Mouse (Mus musculus): ENCODE measurements around the gene Gm28372.
"Not testable (repeated sequence)": the region's sequence is repeated elsewhere in the genome, so short reads cannot be mapped to it uniquely, and the experiment has no call there.

Gm28372 gene

DNA sequence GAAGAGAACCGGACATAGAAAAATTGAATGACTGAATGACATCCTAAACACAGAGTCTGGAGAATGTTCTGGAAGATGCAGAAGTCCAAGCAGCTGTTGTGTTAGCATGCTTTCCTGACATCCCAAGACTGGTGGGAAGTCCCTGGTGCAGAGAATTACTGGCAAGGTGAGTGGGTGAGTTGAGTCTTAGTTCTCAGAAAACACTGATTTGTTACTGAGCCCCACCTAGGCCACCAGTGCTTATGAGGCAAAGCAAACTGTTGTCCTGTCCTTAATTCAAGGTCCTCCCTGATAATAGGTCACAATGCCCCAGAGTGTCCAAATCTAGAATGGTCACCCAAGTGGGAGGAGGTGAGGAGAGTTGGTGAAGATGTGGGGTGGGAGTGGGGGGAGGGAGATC lies at the start of gene Gm28372, which contains the start of gene 1700020A23Rik:
TSS of gene Gm28372 (plus strand) at position 301 of the 400 bp plus-strand sequence.
TSS of gene 1700020A23Rik (plus strand) at position 321 of the 400 bp plus-strand sequence.
- DNase-seq (ENCODE audit: low spot score in 2 of 2) = no peak

DNA sequence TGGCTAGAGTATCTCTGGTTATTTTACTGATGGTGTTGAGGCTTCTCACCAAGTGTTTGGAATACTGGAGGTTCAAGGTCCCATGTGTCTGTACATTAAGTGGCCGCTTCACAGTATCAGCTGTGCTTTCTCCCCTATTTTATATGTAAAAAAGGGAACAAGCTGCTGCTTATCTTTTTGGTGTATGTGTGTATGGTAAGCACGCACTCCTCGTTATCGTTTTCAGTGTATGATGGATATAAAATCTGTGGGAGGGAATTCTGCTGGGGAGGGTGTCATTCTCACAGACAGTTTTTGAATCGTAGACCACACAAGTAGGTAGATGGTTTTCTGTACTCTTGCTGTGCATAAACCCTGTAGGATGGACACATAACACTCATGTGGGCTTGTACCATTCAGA lies 47.5 kb upstream of the Gm28372 start:
- DNase-seq (ENCODE audit: low spot score in 2 of 2) = no peak

DNA sequence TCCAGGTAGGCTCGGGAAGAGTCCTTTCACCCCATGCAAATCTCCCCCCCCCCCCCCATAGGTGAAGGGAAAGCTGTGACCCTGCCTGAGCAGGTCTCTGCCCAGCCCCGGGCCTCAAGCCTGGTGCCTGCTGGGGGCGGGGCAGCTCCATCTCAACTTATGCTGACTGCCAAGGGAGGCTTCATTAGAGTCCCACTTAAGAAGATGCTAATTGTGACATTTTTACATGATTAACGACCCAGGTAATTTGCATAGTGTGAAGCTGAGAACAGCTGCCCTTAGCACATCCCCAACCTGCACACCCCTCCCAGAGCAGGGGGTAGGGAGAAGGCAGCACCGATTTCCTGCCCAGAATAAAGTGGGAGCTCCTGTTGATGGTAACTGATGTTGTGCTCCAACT lies 46.2 kb upstream of the Gm28372 start:
- DNase-seq (ENCODE audit: low spot score in 2 of 2) = no peak

DNA sequence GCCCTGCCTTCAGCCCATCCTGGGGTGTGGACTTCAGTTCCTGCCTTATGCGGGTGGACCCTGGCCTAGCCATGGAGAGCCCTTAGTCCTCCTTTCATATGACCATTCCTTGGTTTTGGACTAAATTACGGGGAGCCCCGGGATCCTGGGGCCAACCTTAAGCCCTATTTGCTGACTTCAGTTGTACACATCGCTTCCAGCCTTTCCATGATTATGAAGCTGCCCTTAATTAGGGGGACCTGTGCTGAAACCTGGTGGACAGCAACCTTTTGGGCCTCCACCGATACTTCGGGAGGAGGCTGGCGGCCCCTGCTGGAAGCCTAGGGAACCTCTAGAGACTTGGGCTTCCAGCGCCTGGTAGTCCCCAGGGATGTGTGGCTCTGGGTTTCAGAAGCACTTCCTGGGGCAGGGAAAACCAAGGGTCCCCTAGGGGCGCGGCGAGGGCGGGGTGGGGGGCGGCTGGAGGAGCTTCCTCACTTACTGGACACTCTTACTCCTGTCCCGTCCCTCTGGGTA lies 42.5 kb upstream of the Gm28372 start:
- DNase-seq (ENCODE audit: low spot score in 2 of 2) = peak in 1 of 2 experiments; percentile 42

DNA sequence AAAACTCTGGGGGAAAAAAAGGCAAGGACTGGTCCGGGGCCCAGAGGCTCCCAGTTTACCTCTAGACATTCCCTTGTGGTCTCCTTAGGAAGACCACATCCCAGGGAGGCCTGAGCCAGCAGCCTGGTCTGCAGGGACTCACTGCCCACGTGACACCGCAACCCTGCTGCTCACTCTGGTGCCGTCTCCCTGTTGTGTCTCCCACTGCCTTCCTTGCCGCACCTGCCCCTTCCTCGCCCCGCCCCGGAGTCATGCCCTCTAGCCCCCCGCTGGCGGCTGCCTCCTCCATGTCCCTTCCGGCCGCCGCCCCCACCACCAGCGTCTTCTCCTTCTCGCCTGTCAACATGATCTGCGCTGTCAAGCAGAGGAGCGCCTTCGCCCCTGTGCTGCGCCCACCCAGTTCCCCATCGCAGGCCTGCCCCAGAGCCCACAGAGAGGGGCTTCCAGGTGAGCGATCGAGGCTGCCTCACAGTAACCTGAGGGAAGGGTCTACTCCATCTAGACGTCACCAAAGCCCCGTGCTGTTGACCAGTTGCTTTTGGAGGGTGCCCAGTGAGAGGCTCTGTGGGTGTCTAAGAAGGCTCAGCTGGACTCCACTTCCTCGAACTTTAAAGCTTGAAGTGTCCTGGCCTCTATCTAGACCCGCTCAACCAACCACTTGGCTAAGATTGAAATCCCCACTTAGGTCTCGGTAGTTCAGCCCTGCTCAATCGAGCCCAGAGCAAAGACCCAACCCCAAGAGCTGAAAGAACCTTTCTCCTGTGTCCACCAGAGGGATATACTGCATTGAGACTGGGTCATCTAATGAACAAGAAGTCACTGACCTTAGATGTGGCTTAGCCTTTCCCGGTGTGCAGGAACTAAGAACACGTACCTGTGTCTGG lies 39.6 kb upstream of the Gm28372 start:
- DNase-seq (ENCODE audit: low spot score in 2 of 2) = no peak

DNA sequence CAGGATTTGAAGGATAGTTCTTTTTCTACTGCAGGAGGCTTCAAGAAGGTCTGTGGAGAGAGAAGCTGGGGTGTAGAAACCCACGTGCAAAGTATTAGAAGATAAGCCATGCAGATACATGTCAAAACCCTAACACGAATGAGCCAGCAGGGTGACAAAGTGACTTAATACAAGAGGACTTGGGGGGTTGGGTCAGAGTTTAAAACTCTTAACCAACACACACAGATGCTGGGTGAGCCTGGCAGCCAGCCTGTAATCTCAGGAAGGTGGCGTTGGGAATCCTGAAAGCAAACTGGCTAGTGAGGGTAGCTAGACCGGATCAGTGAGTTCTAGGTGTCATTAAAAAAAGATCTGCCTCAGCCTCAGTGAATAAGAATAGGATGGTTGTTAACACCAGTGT lies 37.7 kb upstream of the Gm28372 start:
- no peak for DNase-seq (ENCODE audit: low spot score in 2 of 2)

DNA sequence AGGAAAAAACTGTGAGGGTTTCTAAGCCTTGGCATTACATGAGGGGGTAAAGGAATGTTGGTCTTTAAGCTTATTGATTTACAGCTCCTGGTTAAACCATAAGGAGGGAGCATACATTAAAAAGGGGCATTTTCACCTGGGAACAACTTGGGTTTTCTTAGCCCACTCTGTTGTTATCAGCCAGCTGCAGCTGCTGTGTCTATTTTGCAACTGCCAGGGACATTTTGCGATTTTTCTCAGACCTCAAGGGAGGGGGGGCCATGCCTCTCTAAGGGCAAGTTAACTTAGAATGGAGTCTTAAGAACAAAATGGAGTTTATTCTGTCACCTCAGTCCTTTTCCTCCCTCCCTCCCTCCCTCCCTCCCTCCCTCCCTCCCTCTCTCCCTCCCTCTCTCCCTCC lies 32.0 kb upstream of the Gm28372 start:
- DNase-seq (ENCODE audit: low spot score in 2 of 2) = not testable (repeated sequence)

DNA sequence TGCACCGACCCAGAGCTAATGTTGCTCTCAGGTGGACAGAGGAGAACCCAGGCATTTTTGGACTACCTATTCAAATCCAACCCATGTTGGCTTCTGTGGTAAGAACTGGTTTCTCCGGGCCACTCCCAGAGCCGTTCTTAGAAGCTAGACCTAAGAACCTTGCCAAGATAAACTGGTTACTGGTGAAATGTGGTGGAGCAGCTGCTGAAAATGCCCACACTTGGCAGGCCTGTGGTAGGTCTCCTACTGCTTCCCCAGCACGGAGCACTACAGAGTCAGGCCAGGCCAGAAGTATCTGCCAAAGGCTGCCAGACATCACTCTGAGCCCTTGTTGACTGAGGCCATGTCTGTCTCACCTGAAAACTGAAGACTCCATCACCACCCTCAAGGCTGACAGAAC lies 30.1 kb upstream of the Gm28372 start:
- DNase-seq (ENCODE audit: low spot score in 2 of 2) = no peak

DNA sequence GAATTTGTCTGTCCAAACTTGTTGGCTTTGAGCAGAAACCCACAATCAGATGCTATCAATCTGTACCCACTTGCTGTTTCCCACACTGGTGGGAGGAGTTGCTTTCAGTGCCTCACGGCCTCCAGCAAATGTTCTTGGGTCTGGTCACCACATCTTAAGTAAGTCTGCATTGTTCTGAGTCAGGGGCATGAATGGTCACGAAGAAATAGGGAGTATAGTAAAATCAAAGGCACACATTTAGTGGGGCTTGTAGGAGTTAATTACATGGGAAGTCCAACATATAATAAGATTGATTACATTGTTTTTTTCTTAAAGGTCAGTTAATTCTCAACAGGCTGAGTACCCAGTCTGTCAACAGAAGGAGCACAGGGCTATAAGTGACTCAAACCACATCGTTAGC lies 21.8 kb upstream of the Gm28372 start:
- no peak for DNase-seq (ENCODE audit: low spot score in 2 of 2)

DNA sequence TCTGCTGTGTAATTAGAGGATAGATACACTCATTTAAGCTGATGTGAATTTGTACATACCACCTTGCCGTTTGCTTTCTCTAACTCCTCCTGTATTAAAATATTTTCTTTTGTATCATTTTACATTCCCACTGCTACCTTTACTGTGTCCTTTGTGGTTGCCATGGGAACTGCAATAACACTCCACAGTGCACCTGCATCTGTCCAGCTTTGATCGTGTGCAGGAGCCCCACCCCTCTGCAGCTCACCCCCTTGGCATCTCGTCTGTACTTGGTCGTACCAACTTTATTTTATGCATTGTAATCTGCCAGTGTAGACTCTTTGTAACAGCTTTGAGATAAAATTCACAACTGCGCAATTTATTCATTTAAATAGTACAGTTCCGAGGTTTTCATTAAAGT lies 21.1 kb upstream of the Gm28372 start:
- no peak for DNase-seq (ENCODE audit: low spot score in 2 of 2)

DNA sequence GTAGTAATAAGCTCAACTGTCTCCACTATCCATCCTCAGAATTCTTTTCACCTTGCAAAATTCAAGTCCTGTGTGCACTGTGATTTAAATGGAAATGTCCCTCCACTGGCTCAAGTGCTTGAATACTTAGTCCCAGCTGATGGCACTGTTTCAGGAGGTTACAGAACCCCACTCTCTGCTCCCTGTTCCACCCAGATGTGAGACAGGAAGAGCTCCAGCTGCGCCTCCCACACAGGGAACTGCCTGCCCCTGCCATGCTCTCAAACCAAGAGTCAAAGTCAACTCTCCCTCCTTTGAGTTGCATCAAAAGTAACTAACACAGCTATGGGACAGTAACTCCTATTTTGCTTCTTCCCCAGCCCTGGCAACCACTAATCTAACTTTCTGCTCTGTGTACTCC lies 18.8 kb upstream of the Gm28372 start:
- DNase-seq (ENCODE audit: low spot score in 2 of 2) = no peak

DNA sequence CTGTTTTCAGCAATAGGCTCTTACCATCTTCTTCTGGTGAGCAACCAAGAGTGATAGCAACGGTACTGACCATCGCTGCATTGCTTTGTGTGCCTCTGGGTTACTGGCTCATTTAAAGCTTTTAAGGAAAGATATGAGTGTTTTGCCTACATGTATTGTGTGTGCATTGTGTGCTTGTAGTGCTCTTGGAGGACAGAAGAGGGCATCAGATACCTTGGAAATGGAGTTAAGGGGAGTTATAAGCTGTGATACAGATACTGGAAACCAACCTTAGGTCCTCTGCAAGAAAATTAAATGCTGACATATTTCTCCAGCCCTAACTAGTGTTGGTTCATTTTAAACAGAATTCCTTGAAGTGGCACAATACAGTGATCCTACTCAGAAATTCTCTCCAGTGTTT lies 16.2 kb upstream of the Gm28372 start:
- DNase-seq (ENCODE audit: low spot score in 2 of 2) = no peak

DNA sequence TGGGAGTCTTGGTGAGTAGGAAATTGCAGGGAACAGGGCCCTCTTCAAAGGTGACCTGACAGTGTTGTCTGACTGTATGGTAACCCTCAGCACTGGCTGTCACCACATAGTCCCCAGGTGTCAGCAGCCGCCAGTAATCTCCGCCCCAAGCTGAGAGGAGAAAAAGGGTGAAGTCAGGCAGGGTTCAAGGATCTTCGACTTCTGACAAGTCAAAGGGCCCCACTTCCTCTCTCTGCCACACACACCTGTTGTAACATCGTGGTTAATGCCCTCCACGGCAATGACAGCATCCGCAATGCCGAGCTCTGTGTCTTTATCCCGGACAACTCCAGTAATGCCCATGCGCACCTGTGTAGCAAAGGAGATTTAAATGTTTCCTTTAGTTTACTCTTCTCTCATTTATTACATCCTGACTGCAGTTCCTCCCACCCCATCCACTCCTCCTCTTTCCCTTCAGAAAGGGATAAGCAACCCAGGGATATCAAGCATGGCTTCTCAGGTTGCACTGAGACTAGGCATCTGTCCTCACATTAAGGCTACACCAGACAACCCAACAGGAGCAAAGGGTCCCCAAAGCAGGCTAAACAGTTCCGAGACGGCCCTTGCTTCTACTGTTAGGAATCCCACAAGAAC lies 13.9 kb upstream of the Gm28372 start:
- DNase-seq (ENCODE audit: low spot score in 2 of 2) = no peak

DNA sequence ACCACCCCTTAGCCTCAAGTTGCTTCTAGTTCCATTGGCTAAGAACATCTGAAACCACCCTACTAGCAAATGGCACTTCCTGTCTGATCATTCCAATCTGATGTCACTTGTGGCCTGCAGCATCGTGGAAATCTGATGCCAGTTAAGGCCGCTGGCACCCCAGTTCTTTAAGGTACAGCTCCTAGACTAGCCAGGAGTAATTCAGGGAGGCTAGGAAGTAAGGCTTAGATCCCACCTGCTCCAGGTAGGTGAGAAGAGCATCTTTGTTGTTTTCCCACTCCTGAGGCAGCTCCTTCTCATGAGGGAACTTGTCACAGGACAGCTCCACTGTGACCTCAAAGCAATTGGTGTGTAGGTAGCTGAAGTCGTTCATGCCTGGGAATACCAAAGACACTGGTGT lies 12.2 kb upstream of the Gm28372 start:
- DNase-seq (ENCODE audit: low spot score in 2 of 2) = no peak

DNA sequence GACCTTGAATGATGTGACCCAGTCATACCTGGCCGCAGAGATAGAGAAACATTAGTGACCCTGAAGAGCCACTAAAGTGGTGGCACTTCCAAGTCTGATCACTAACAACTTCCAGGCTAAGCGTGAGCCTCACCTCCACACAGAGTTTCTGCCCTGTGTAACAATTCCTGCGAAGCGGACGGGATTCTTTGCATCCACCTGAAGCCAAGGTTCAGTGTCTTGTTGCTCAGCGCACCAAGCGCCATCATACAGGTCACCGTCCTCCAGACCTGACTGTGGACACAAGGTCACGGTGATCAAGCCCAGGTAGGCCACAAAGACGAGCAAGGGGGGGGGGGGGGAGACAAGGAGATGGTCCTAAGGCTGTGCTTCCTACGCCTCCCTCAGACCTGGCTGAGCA lies 9.3 kb upstream of the Gm28372 start:
- no peak for DNase-seq (ENCODE audit: low spot score in 2 of 2)

DNA sequence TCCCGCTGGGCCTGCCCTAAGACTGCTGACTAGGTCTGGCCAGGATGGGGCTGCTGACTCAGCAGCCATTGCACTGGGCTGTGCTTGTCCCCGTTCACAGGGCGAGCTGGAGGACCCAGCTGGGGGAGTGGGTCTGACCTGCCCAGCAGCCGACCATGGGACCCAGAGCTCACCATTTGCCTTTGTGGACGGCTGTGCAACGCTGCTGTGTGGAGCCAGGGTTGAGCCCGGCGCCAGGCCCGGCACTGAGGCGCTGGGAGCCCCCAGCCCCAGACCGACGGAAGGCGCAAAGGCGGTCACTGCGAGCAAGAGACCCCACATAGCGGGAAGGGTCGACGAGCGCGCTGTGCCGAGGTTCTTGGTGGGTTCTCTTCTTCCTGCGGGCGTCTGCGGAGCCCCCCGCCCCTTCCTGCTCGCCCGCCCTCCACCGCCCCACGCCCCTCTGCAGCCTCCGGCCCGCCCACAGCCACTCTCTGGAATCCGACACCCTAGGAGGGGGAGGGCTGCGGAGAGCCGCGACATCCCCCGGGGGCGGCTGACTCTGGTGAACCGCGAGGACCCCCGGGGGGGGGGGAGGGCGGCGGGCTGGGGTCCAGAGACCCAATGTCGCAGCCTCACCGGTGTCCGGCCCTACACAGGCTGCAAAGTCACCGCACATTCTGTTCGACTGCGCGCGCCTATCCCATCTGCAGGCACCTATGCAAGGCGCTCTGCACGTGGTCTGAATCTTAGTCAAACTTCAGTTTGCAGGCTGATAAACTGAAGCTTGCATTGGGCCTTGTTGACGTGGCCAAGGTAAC lies 7.7 kb upstream of the Gm28372 start, which contains the start of gene Cpxm1:
TSS of gene Cpxm1 (minus strand) at position 389 of the 800 bp plus-strand sequence.
- no peak for DNase-seq (ENCODE audit: low spot score in 2 of 2)

DNA sequence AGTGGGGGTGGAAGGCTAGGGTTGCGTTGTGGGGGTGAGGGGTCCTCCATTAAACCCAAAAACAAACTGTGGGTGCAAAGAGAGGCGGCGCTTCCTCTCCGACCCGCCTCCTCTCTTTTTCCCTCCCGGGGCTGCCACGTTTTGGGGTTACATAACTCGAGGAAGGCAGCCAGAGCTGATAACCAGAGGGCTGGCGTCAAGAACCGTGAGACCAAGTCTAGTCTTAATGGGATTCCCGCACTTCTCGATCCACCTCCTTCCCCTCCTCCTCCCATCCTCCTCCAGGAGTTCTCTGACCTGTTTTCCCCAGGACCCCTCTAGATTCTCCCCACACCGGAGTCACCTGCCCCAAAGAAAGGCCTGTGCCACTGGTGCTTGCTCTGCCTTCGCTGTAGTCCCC lies 6.9 kb upstream of the Gm28372 start:
- DNase-seq (ENCODE audit: low spot score in 2 of 2) = no peak

DNA sequence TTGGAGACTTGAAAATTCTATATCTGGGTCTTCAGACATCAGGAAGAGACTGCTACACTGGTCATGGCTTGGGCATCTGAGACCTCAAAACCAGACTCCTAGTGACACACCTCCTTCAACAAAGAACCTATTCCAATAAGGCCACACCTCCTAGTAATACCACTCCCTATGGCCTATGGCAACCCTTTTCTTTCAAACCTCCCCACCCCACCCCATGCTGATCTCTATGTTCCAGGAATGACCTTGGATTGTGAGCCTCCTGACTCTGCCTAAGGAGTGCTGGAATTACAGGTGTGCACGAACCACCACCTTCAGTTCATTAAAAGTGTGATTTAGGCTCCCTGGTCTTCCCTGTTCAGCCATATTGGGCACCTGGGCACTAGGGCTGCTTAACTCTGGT lies 5.0 kb upstream of the Gm28372 start:
- no peak for DNase-seq (ENCODE audit: low spot score in 2 of 2)

DNA sequence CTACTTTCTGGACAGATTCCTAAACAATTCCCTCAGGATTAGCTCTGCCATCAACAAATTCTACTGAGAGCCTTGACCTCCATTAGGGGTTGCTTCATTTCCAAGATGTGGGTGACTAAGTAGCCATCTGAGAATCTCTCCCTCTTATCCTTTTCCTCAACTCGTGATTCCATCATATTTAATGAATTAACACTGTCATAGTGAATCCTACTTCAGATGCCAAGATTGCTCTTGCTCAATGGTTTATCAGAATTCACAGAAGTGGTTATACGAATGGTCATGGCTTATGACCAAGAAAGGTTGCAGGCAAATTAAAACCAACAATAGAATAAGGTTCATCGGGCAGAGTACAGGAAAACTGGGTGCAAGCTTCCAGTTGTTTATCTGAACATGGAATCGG lies 3.1 kb upstream of the Gm28372 start:
- DNase-seq (ENCODE audit: low spot score in 2 of 2) = no peak

DNA sequence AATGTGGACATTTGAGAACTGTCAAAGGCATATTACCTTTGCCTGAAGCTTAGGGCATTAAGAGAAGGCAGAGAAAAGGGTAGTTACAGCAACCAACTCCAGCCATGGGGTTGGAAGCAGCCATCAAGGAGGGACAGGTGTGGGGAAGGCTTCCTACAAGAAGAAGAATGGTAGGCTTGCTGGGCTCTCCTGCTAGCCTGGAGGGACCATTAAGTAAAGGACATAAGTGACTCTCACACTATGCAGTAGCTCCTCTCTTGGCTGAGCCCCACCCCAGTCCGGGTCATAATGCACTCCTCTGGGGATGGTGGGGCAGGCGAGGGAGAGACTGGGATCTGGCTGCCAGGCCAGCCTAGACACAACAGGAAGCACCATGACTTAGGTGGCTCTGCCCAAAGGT lies 1.1 kb downstream of the Gm28372 start, which contains the start of gene Tmem239:
TSS of gene Tmem239 (plus strand) at position 301 of the 400 bp plus-strand sequence.
- DNase-seq (ENCODE audit: low spot score in 2 of 2) = no peak

DNA sequence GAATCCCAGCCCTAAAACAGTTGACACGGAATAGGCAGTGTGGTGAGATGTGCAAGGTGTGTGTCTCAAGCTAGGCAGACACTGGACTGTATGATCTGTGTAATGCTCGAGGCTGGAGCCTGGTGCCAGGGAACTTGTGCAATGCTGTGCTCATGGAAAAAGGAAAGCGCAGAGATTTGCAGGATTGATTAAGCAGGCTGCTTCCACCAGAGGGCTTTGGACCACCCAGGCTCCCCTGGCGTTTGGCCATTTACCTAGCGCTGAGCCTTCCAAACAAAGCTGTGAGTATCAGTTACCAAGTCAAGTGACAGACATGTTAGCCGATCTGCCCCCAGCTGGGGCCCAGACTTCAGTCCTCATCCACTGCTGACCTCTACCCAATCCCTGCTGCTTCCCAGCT lies 3.2 kb downstream of the Gm28372 start:
- no peak for DNase-seq (ENCODE audit: low spot score in 2 of 2)
